Comparison of ENCODE assay signal across 10 mouse cellular contexts in the genomic region with DNA sequence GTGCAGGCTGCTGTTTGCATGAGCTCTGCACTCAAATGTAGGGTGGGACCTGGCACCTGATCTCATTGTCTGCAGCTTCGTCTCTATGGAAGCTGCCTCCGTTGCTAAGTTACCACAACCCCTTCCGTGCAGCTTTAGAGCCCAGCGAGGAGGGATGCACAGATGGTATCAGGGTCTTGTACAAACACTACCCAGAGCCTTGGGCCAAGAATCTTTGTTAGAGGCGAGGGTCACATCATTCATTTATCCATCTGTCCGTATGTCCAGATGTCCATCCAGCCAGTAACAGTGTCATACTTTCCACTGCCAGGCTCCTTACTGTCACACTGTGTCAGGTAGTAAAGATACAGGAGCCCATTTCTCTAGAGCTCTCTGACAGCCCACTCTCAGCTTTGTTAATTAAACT.
DNase-seq lines count a peak whose midpoint lies in the region; ATAC-seq and TF ChIP-seq lines count a peak whose summit lies in the region.
"Had no signal": no experiment of that assay in that cellular context is flagged by ENCODE, and none has a peak within 500 bp of the region (broad histone marks: within the 10 kb centered on the region; RNA-seq: fewer than 3 reads in every experiment).

No protein-coding gene starts in this region.

- H3K9me3 ChIP-seq in neural tube, embryonic 14.5 days (ENCODE audit: control insufficient read depth, low read length) = no peaks in the 10 kb centered on the region
- H3K9me3 ChIP-seq in heart, embryonic 11.5 days (replicated peaks; ENCODE audit: control insufficient read depth, low read length) = no peaks in the 10 kb centered on the region

- no peak overlapping the region for H3K4me3 ChIP-seq in neural tube, embryonic 14.5 days (ENCODE audit: low read depth, low read length)
- H3K4me3 ChIP-seq in kidney, adult 2 months (ENCODE audit: insufficient read depth, low read depth, low read length) = no peak overlapping the region
- no peak overlapping the region for H3K4me3 ChIP-seq in heart, embryonic 11.5 days (ENCODE audit: low read depth, low read length)

- no peaks in the 10 kb centered on the region for H3K36me3 ChIP-seq in neural tube, embryonic 14.5 days (ENCODE audit: control insufficient read depth, insufficient read depth, low read length)
- no peaks in the 10 kb centered on the region for H3K36me3 ChIP-seq in kidney, adult 2 months (ENCODE audit: control insufficient read depth, insufficient read depth, low read length)
- H3K36me3 ChIP-seq in heart, embryonic 11.5 days (ENCODE audit: control insufficient read depth, insufficient read depth, low read length) = no peaks in the 10 kb centered on the region
- H3K36me3 ChIP-seq: G1E had no signal

- 12% methylated on average over 6 of the region's 6 CpGs for WGBS in neural tube, embryonic 14.5 days
- WGBS in kidney, adult 2 months = 47% methylated on average over 6 of the region's 6 CpGs
- 45% methylated on average over 6 of the region's 6 CpGs for WGBS in heart, embryonic 11.5 days (ENCODE audit: insufficient replicate concordance)

- H3K4me1 ChIP-seq in neural tube, embryonic 14.5 days (ENCODE audit: control insufficient read depth, insufficient read depth, low read length) = peaks cover 12% of the 10 kb centered on the region
- H3K4me1 ChIP-seq in kidney, adult 2 months (ENCODE audit: control insufficient read depth, insufficient read depth, low read length) = no peaks in the 10 kb centered on the region
- H3K4me1 ChIP-seq in heart, embryonic 11.5 days (ENCODE audit: control insufficient read depth, insufficient read depth, low read length) = peaks cover 6% of the 10 kb centered on the region

- DNase-seq in embryo, embryonic 9.5 days (ENCODE audit: extremely low spot score) = peak; percentile 27
- peak; percentile 10 to 13 for DNase-seq in frontal cortex, postnatal 25 days (ENCODE audit: low spot score in 2 of 2)
- peak; percentile 6 to 21 for DNase-seq in left cerebral cortex, adult 18-20 months (ENCODE audit: low spot score in 2 of 2)
- no peak for DNase-seq in thymus, postnatal 0 days (ENCODE audit: low spot score)
- DNase-seq in kidney, adult 2 months = no peak
- DNase-seq: cerebellum, adult 8-10 months had no signal

- no peaks in the 10 kb centered on the region for H3K27me3 ChIP-seq in neural tube, embryonic 14.5 days (ENCODE audit: control insufficient read depth, insufficient read depth, low read length)
- H3K27me3 ChIP-seq in kidney, adult 2 months (replicated peaks; ENCODE audit: control insufficient read depth, insufficient read depth, low read length) = no peaks in the 10 kb centered on the region
- peaks cover 3% of the 10 kb centered on the region; the same call in 1 of the 2 replicates for H3K27me3 ChIP-seq in heart, embryonic 11.5 days (ENCODE audit: control insufficient read depth, insufficient read depth, low read length)

- H3K27ac ChIP-seq in neural tube, embryonic 14.5 days (ENCODE audit: low read depth, low read length) = peak overlapping the region; percentile 69
- H3K27ac ChIP-seq in kidney, adult 2 months (ENCODE audit: insufficient read depth, low read depth, low read length) = no peak overlapping the region
- H3K27ac ChIP-seq in heart, embryonic 11.5 days (ENCODE audit: low read depth, low read length) = no peak overlapping the region

- peak; percentile 90 for ATAC-seq in neural tube, embryonic 14.5 days (ENCODE audit: low read depth)
- no peak for ATAC-seq in heart, embryonic 11.5 days (replicated peaks; ENCODE audit: insufficient number of reproducible peaks, low FRiP score, low TSS enrichment)
- no peak for ATAC-seq in erythroblast, adult 5-6 weeks (replicated peaks; ENCODE audit: low FRiP score, poor library complexity, severe bottlenecking)

- TF ChIP-seq CTCF in kidney, adult 2 months (conservative IDR thresholded peaks at IDR 0.05; ENCODE audit: insufficient read depth, insufficient read length, low read depth, low read length) = no peak

- no peak overlapping the region for H3K4me2 ChIP-seq in neural tube, embryonic 14.5 days (ENCODE audit: low read depth, low read length)
- H3K4me2 ChIP-seq in heart, embryonic 11.5 days = no peak overlapping the region

- TF ChIP-seq POLR2A in kidney, adult 2 months (IDR thresholded peaks at IDR 0.05; ENCODE audit: low read depth, low read length) = no peak

- no peak overlapping the region for H3K9ac ChIP-seq in neural tube, embryonic 14.5 days (replicated peaks; ENCODE audit: low read depth, low read length)
- no peak overlapping the region for H3K9ac ChIP-seq in heart, embryonic 11.5 days (ENCODE audit: low read depth, low read length)

Comparison
In these comparisons a context has a peak if more than half of its experiments do, and no peak if none do; other contexts are left out.
1. DNase-seq: peak in embryo, embryonic 9.5 days (single experiment), frontal cortex, postnatal 25 days (2 of 2) and left cerebral cortex, adult 18-20 months (2 of 2); none in thymus, postnatal 0 days (single experiment) and kidney, adult 2 months (single experiment).